Mouse (Mus musculus): ENCODE measurements around the gene Zbtb20.

Zbtb20 gene

GRCm38 (mm10) chr16:43408622-43409021 is 532.9 kb downstream of the Zbtb20 start:
- DNase-seq, result no peak

GRCm38 (mm10) chr16:43409108-43409909 is 533.6 kb downstream of the Zbtb20 start:
- no peak for DNase-seq

GRCm38 (mm10) chr16:43409910-43410612 is 534.4 kb downstream of the Zbtb20 start:
- peak; percentile 32 to 70 for DNase-seq

GRCm38 (mm10) chr16:43410613-43410974 is 534.9 kb downstream of the Zbtb20 start:
- DNase-seq, result no peak

- no peak for DNase-seq
These were observed 540.2 kb downstream of the Zbtb20 start for GRCm38 (mm10) chr16:43415864-43416263.

GRCm38 (mm10) chr16:43419923-43420322 is 544.2 kb downstream of the Zbtb20 start:
- no peak for DNase-seq

GRCm38 (mm10) chr16:43428955-43429354 is 553.3 kb downstream of the Zbtb20 start:
- DNase-seq, result no peak

- no peak for DNase-seq
These were observed 554.3 kb downstream of the Zbtb20 start for GRCm38 (mm10) chr16:43430030-43430429.

GRCm38 (mm10) chr16:43431514-43432371 is 556.1 kb downstream of the Zbtb20 start:
- no peak for DNase-seq

- DNase-seq, result peak in 1 of 2 experiments; percentile 39
These were observed 559.3 kb downstream of the Zbtb20 start for GRCm38 (mm10) chr16:43434941-43435340.

GRCm38 (mm10) chr16:43438878-43439371 is 563.2 kb downstream of the Zbtb20 start:
- no peak for DNase-seq

GRCm38 (mm10) chr16:43441392-43441791 is 565.7 kb downstream of the Zbtb20 start:
- no peak for DNase-seq

- no peak for DNase-seq
These were observed 567.4 kb downstream of the Zbtb20 start for GRCm38 (mm10) chr16:43443034-43443433.

- DNase-seq, result no peak
These were observed 572.7 kb downstream of the Zbtb20 start for GRCm38 (mm10) chr16:43448141-43448981.

- no peak for DNase-seq
These were observed 578.8 kb downstream of the Zbtb20 start for GRCm38 (mm10) chr16:43454370-43454934.

GRCm38 (mm10) chr16:43456446-43457172 is 580.9 kb downstream of the Zbtb20 start:
- DNase-seq, result no peak

GRCm38 (mm10) chr16:43457814-43458213 is 582.1 kb downstream of the Zbtb20 start:
- DNase-seq, result peak in 1 of 2 experiments; percentile 2

- DNase-seq, result peak in 1 of 2 experiments; percentile 3
These were observed 583.1 kb downstream of the Zbtb20 start for GRCm38 (mm10) chr16:43458726-43459223.

GRCm38 (mm10) chr16:43461745-43462378 is 586.2 kb downstream of the Zbtb20 start:
- DNase-seq, result no peak
